Mouse (Mus musculus) heart, embryonic 11.5 days (tissue): ENCODE measurements around the gene Borcs6. TPM values are rescaled to one million over a fixed set of nuclear protein-coding genes. Genes with fewer than 3 reads are reported as not detected.

ENCODE experiments used
- ATAC-seq: fragments of 200-750 bp; cut with Nextera tagmentation; replicated peaks from 2 replicates; pipeline ENCODE4 v1.8.0; 2017; ENCODE audit warnings: moderate library complexity; ENCODE audit not compliant: insufficient number of reproducible peaks, low FRiP score, low TSS enrichment
- H3K27ac ChIP-seq: fragments of 300-500 bp; sonication (generic); 2 replicates; pipeline ENCODE4 v1.5.1; 2014; ENCODE audit warnings: mild to moderate bottlenecking, low read depth, low read length
- H3K27me3 ChIP-seq: fragments of 300-500 bp; sonication (generic); 2 replicates; pipeline ENCODE4 v1.6.1; 2014; ENCODE audit warnings: mild to moderate bottlenecking, low read length, mixed read lengths; ENCODE audit not compliant: control insufficient read depth, insufficient read depth
- H3K36me3 ChIP-seq: fragments of 300-500 bp; sonication (generic); 2 replicates; pipeline ENCODE4 v1.6.1; 2014; ENCODE audit warnings: mild to moderate bottlenecking, low read length, moderate library complexity, mixed read lengths; ENCODE audit not compliant: control insufficient read depth, insufficient read depth
- H3K4me1 ChIP-seq: fragments of 300-500 bp; sonication (generic); 2 replicates; pipeline ENCODE4 v1.6.1; 2014; ENCODE audit warnings: low read length; ENCODE audit not compliant: control insufficient read depth, insufficient read depth
- H3K4me2 ChIP-seq: fragments of 300-500 bp; sonication (generic); 2 replicates; pipeline ENCODE4 v1.6.1; 2014; ENCODE audit warnings: mild to moderate bottlenecking, moderate library complexity
- H3K4me3 ChIP-seq: fragments of 300-500 bp; sonication (generic); 2 replicates; pipeline ENCODE4 v1.5.1; 2014; ENCODE audit warnings: low read depth, low read length
- H3K9ac ChIP-seq: fragments of 300-500 bp; sonication (generic); 2 replicates; pipeline ENCODE4 v1.6.1; 2014; ENCODE audit warnings: mild to moderate bottlenecking, low read depth, low read length, moderate library complexity
- H3K9me3 ChIP-seq: fragments of 300-500 bp; sonication (generic); replicated peaks from 2 replicates; pipeline ENCODE4 v1.6.1; 2016; ENCODE audit warnings: low read length; ENCODE audit not compliant: control insufficient read depth
- WGBS: fragments of 180-500 bp; shearing (Covaris S2); extraction: QIAGEN DNeasy Blood & Tissue Kit; methylation state at CpG from one replicate; pipeline ENCODE4 v1.1.7; 2014; ENCODE audit not compliant: insufficient replicate concordance; 5-methylcytosine and 5-hydroxymethylcytosine counted together
- polyA plus RNA-seq: library from polyadenylated mRNA; unstranded; fragments of >200 nt; fragmentation: Nextera tagmentation; extraction: Ambion mirVana; gene quantifications from 2 replicates; pipeline ENCODE4 v1.2.1, GENCODE M21; 2014

Borcs6 gene
- polyA plus RNA-seq, 1 experiment from 2014 or later = 7.7 TPM

GRCm38 (mm10) chr11:69063413-69064201 lies 4.1 kb downstream of the Borcs6 start:
- 0 out of 2 replicates have a peak, but pooled peaks have one; percentile 49 for ATAC-seq

GRCm38 (mm10) chr11:69064259-69065133 lies 5.0 kb downstream of the Borcs6 start:
- WGBS = 57% methylated on average over 9 of the region's 9 CpGs
- H3K27me3 ChIP-seq = no peaks in the 10 kb centered on the region
- peak overlapping the region; percentile 80 for H3K9ac ChIP-seq
- H3K4me1 ChIP-seq = peaks cover 33% of the 10 kb centered on the region
- no peak for ATAC-seq
- H3K36me3 ChIP-seq = no peaks in the 10 kb centered on the region
- H3K4me3 ChIP-seq = peak overlapping the region; percentile 88
- no peaks in the 10 kb centered on the region for H3K9me3 ChIP-seq
- H3K27ac ChIP-seq = peak overlapping the region; percentile 79
- H3K4me2 ChIP-seq = peak overlapping the region; percentile 98

More at GRCm38 (mm10) chr11:69063413-69064201, 4.1 kb downstream of the Borcs6 start:
- WGBS = under 1% methylated on average over 31 of the region's 31 CpGs
- Histone ChIP-seq H3K27ac (peak overlapping the region; percentile 82), H3K4me3 (peak overlapping the region; percentile 88), H3K9ac (peak overlapping the region; percentile 80), H3K4me2 (peak overlapping the region; percentile 98), H3K27me3 (no peaks in the 10 kb centered on the region), H3K4me1 (peaks cover 35% of the 10 kb centered on the region), H3K9me3 (no peaks in the 10 kb centered on the region), H3K36me3 (no peaks in the 10 kb centered on the region)

- Histone ChIP-seq H3K4me3 (peak overlapping the region; percentile 43; the same call in 1 of the 2 replicates), H3K36me3 (no peaks in the 10 kb centered on the region), H3K9ac (no peak overlapping the region; the same call in 1 of the 2 replicates), H3K4me2 (peak overlapping the region; percentile 90), H3K4me1 (peaks cover 37% of the 10 kb centered on the region), H3K9me3 (no peaks in the 10 kb centered on the region), H3K27ac (no peak overlapping the region), H3K27me3 (no peaks in the 10 kb centered on the region)
- no peak for ATAC-seq
- 56% methylated on average over 3 of the region's 3 CpGs for WGBS
Observed at GRCm38 (mm10) chr11:69065394-69065925, 5.9 kb downstream of the Borcs6 start.

- Histone ChIP-seq H3K4me1 (peaks cover 35% of the 10 kb centered on the region), H3K36me3 (no peaks in the 10 kb centered on the region), H3K27ac (no peak overlapping the region), H3K4me3 (peak overlapping the region; percentile 43), H3K9me3 (no peaks in the 10 kb centered on the region), H3K4me2 (peak overlapping the region; percentile 90), H3K27me3 (no peaks in the 10 kb centered on the region), H3K9ac (peak overlapping the region; percentile 62)
- 2% methylated on average over 29 of the region's 29 CpGs for WGBS
- ATAC-seq = no peak
Observed at GRCm38 (mm10) chr11:69066163-69066861, 6.8 kb downstream of the Borcs6 start.

- Histone ChIP-seq H3K4me3 (peak overlapping the region; percentile 43), H3K9ac (peak overlapping the region; percentile 23; the same call in 1 of the 2 replicates), H3K36me3 (no peaks in the 10 kb centered on the region), H3K9me3 (no peaks in the 10 kb centered on the region), H3K4me2 (peak overlapping the region; percentile 90), H3K27me3 (no peaks in the 10 kb centered on the region), H3K27ac (peak overlapping the region; percentile 78), H3K4me1 (peaks cover 32% of the 10 kb centered on the region)
- WGBS = 6% methylated on average over 8 of the region's 8 CpGs
- no peak for ATAC-seq
Observed at GRCm38 (mm10) chr11:69066956-69067355, 7.4 kb downstream of the Borcs6 start.

- WGBS = 16% methylated on average over 6 of the region's 6 CpGs
- H3K9ac ChIP-seq = no peak overlapping the region
Observed at GRCm38 (mm10) chr11:69067601-69068000, 8.1 kb downstream of the Borcs6 start.

GRCm38 (mm10) chr11:69070093-69070492 lies 10.6 kb downstream of the Borcs6 start:
- no peaks in the 10 kb centered on the region for H3K36me3 ChIP-seq
- peaks cover 40% of the 10 kb centered on the region for H3K4me1 ChIP-seq
- H3K9me3 ChIP-seq = no peaks in the 10 kb centered on the region
- H3K27ac ChIP-seq = peak overlapping the region; percentile 89
- peak overlapping the region; percentile 70 for H3K4me3 ChIP-seq
- WGBS = under 1% methylated on average over 13 of the region's 13 CpGs
- no peaks in the 10 kb centered on the region for H3K27me3 ChIP-seq
- H3K4me2 ChIP-seq = peak overlapping the region; percentile 61
- H3K9ac ChIP-seq = peak overlapping the region; percentile 95
- no peak for ATAC-seq

More at GRCm38 (mm10) chr11:69067601-69068000, 8.1 kb downstream of the Borcs6 start:
- no peaks in the 10 kb centered on the region for H3K36me3 ChIP-seq
- H3K4me2 ChIP-seq = peak overlapping the region; percentile 90
- H3K27me3 ChIP-seq = no peaks in the 10 kb centered on the region
- no peaks in the 10 kb centered on the region for H3K9me3 ChIP-seq
- no peak overlapping the region for H3K4me3 ChIP-seq
- H3K27ac ChIP-seq = peak overlapping the region; percentile 78
- H3K4me1 ChIP-seq = peaks cover 37% of the 10 kb centered on the region
- ATAC-seq = no peak
